Mouse (Mus musculus) layer of hippocampus, adult 2 months (tissue): ENCODE data around the gene Glrx5. TPM values are rescaled to one million over a fixed set of nuclear protein-coding genes. Genes with fewer than 3 reads are reported as not detected.

Experiments used
- DNase-seq, 2 experiments: peaks; one replicate each; pipeline ENCODE4 v3.0.0; 2022; ENCODE audit warnings: low spot score in 2 of 2
- H3K27ac ChIP-seq: fragments of 200-600 bp; 2 replicates; pipeline ENCODE4 v1.8.1; 2022
- H3K4me3 ChIP-seq: fragments of 200-600 bp; 2 replicates; pipeline ENCODE4 v1.8.1; 2022; ENCODE audit warnings: mild to moderate bottlenecking
- CTCF ChIP-seq: fragments of 200-600 bp; conservative IDR thresholded peaks from 2 replicates; pipeline ENCODE4 v1.8.1; 2022; ENCODE audit warnings: antibody characterized with exemption, mild to moderate bottlenecking, moderate library complexity
- total RNA-seq, 2 experiments: library from RNA; stranded (reverse); gene quantifications; 2 replicates each; pipeline ENCODE4 v1.2.3; 2021

Glrx5 gene
- total RNA-seq, 2 experiments from 2014 or later: 43.9 to 47.0 TPM

GRCm38 (mm10) chr12:105044775-105045174, 12.3 kb downstream of the Glrx5 start:
- no peak overlapping the region for H3K4me3 ChIP-seq
- no peak for TF ChIP-seq CTCF
- no peak overlapping the region for H3K27ac ChIP-seq
- DNase-seq: no peak

DNA sequence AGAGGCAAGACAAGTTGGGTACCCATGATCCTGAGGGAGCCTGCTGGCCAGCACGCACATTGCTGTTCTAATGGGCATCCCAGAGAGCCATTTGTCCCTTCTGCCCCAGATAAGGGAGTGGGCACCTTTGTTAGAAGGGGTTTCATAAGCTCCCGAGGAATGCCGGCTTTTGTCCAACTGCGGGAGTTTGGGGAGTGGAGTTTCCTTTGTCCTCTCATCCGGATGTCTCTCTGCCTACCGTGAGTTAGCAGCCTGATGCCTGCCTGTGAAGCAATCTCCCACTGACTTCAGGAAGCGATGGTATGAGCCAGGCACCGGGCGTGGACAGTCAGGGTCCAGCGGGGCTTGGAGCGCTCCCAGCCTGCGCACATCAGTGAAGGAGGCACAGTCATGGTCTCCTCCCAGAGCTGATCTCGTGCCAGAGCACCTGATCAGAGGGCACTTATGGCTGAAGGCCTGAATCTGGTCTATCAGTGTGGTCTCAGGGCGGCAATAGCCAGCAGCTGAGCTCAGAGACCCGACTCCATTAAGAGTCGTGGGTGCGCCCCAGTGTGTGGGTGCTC, 15.9 kb downstream of the Glrx5 start:
- Histone ChIP-seq H3K4me3 (no peak overlapping the region), H3K27ac (no peak overlapping the region)
- TF ChIP-seq CTCF: no peak
- DNase-seq: no peak

DNA sequence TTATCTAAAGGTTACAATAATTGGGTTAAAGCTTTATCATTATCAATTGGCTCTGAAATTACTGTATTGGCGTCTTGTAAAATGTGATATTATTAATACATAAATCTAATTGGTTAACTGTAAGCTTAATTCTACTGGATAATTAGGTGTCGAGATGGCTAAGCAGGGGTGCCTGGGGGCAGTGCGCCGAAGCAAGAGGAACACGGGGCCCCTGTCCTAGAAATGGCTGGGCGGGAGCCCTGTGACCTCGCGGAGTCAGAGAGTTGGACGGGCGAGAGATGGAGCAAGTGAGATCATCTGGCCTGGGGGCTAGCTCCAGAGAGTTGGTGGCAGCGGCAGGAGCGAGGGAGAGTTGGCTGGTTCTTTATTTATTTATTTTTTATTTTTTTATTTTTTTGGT, 17.3 kb downstream of the Glrx5 start:
- H3K4me3 ChIP-seq: no peak overlapping the region
- TF ChIP-seq CTCF: no peak

DNA sequence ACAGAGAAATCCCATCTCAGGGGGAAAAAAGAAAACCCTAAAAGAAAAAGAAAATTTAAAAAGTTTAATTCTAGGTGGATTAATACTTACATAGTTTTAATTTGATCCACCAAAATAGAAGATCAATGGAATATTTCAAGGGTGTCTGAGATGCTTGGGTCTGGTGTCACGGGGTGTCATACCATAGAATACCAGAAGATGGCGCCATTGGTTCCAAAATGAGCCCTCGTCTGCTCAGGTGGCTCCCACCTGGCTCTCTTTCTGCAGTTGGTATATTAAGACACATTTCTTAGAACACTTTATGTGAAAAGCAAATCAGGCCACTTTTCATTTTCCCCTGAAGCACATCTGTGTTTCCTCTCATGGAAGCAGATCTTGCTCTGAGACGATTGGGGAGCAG, 18.4 kb downstream of the Glrx5 start:
- DNase-seq: peak; percentile 48 to 71
- Histone ChIP-seq H3K4me3 (no peak overlapping the region), H3K27ac (no peak overlapping the region)
- TF ChIP-seq CTCF: peak; percentile 94

More for the DNA sequence above, 17.3 kb downstream of the Glrx5 start:
- no peak overlapping the region for H3K27ac ChIP-seq
- no peak for DNase-seq

GRCm38 (mm10) chr12:105054041-105054440, 21.6 kb downstream of the Glrx5 start:
- Histone ChIP-seq H3K4me3 (no peak overlapping the region), H3K27ac (no peak overlapping the region)
- no peak for TF ChIP-seq CTCF
- DNase-seq: no peak

- DNase-seq: no peak
- no peak for TF ChIP-seq CTCF
- no peak overlapping the region for H3K4me3 ChIP-seq
- no peak overlapping the region for H3K27ac ChIP-seq
These were observed 22.8 kb downstream of the Glrx5 start for GRCm38 (mm10) chr12:105055308-105055707.

GRCm38 (mm10) chr12:105060006-105060405, 27.5 kb downstream of the Glrx5 start:
- TF ChIP-seq CTCF: no peak
- DNase-seq: no peak
- no peak overlapping the region for H3K27ac ChIP-seq
- H3K4me3 ChIP-seq: no peak overlapping the region

GRCm38 (mm10) chr12:105063201-105064134, 31.0 kb downstream of the Glrx5 start:
- DNase-seq: no peak
- Histone ChIP-seq H3K27ac (no peak overlapping the region), H3K4me3 (no peak overlapping the region)
- TF ChIP-seq CTCF: peak; percentile 50

DNA sequence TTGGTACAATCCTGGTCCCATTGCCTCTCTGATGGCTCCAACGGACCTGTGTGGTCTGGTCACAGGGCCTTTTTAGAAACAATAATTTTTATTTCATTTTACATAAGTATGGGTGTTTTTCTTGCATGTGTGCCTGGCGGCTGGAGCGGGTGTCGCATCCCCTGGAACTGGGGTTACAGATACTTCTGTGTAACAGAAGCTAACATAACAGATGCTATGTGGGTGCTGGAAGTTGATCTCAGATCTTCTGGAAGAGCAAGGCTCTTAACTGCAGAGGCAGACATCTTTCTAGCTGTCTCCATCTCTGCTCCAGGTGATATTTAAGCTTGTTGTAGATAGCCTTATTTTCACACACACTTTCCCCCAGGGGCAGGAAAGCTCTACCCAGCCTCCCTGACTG, 31.7 kb downstream of the Glrx5 start:
- DNase-seq: no peak
- no peak for TF ChIP-seq CTCF
- H3K4me3 ChIP-seq: no peak overlapping the region

DNA sequence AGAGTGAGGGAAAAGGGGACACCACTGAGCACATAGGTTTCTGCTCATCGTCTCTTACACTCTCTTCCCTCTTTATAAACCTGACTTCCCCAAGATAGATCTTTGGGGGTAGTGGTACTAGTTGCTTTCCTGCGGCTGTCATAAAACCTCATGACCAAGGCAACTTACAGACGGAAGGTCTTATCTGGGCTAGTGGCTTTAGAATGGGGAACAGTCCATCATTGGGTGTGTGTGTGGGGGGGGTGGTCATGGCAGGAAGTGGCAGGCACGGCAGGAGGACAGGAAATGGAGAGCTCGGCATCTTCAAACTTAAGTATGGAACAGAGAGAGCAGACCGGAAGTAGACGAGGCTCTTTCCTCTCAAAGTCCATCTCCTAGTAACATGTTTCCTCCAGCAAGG, 32.6 kb downstream of the Glrx5 start:
- no peak for TF ChIP-seq CTCF
- Histone ChIP-seq H3K27ac (no peak overlapping the region), H3K4me3 (no peak overlapping the region)
- no peak for DNase-seq

More for the DNA sequence above, 31.7 kb downstream of the Glrx5 start:
- H3K27ac ChIP-seq: no peak overlapping the region

DNA sequence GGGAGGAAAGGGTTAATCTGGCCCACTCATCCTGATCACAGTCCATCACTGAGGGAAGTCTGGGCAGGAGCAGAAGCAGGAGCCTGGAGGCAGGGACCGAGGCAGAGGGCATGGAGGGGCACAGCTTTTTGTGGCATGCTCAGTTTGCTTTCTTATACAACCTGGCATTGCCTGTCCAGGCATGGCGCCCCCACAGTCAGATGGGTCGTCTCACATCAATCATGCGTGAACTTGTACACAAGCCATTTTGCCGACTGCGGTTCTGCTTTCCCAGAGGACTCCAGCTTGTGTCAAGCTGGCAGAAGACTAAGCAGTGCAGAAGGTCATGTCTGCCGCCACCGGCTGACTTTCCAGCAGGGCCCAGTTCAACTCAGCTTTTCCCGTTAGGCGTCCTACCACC, 34.0 kb downstream of the Glrx5 start:
- Histone ChIP-seq H3K27ac (no peak overlapping the region), H3K4me3 (no peak overlapping the region)
- DNase-seq: no peak
- TF ChIP-seq CTCF: no peak

GRCm38 (mm10) chr12:105068911-105069310, 36.4 kb downstream of the Glrx5 start:
- TF ChIP-seq CTCF: no peak
- Histone ChIP-seq H3K4me3 (no peak overlapping the region), H3K27ac (no peak overlapping the region)
- no peak for DNase-seq

- H3K4me3 ChIP-seq: no peak overlapping the region
- peak; percentile 46 to 68 for DNase-seq
- no peak overlapping the region for H3K27ac ChIP-seq
- TF ChIP-seq CTCF: peak; percentile 100
These were observed 41.2 kb downstream of the Glrx5 start for GRCm38 (mm10) chr12:105073708-105074107.

DNA sequence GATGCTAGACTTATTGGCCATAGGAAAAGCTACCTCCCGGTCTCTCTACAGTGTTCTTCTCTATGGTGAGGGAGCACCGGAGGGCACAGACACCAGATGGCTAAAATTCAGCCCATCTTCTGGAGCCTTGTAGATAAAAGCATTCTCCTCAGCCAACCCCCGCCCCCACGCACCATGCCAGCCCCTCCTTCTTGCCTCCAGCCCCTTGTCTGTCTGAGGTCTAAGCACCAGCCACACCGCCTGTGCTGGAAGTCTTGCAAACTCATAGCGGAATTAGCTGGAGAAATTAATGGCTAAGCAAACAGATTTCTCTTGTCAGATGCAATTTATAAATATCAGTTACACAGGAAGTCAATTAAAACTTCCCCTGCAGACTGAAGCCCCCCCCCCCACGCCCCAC, 43.0 kb downstream of the Glrx5 start:
- no peak for DNase-seq
- no peak overlapping the region for H3K4me3 ChIP-seq
- no peak for TF ChIP-seq CTCF
- no peak overlapping the region for H3K27ac ChIP-seq
